Mouse (Mus musculus): Measurements from ENCODE around the gene Gm28035. TPM values are rescaled to one million over a fixed set of nuclear protein-coding genes. Genes with fewer than 3 reads are reported as not detected.
A peak's percentile ranks its signal among the peaks of the same experiment; 100 is the strongest.

Gene Gm28035
- polyA plus RNA-seq, 1 experiment from 2014 or later: 0.55 TPM

- peaks cover 58% of the 10 kb centered on the region for H3K36me3 ChIP-seq (ENCODE audit: control insufficient read depth, insufficient read depth, low read length)
- no peak overlapping the region for H3K4me3 ChIP-seq (ENCODE audit: control insufficient read depth in 1 of 2, insufficient read depth in 1 of 2, low read depth in 1 of 2, low read length in 2 of 2)
- H3K4me1 ChIP-seq (ENCODE audit: control insufficient read depth in 2 of 2, insufficient read depth in 2 of 2, low read length in 2 of 2): peaks cover 60 to 74% of the 10 kb centered on the region in 2 experiments
- H3K9me3 ChIP-seq (ENCODE audit: control insufficient read depth, low read length): no peaks in the 10 kb centered on the region
- no peak overlapping the region for H3K9ac ChIP-seq (ENCODE audit: low read length)
- H3K27me3 ChIP-seq (ENCODE audit: control insufficient read depth, insufficient read depth, low read length): no peaks in the 10 kb centered on the region
- 52% methylated on average over 4 of the region's 4 CpGs for WGBS
- no peak for ATAC-seq (ENCODE audit: insufficient number of reproducible peaks, insufficient read depth, low FRiP score, low read depth)
- peak overlapping the region; percentile 10 to 37; a peak in 2 of 4 replicates for H3K27ac ChIP-seq (replicated peaks in 1 of 2; ENCODE audit: control insufficient read depth in 1 of 2, insufficient read depth in 1 of 2, low read depth in 2 of 2, low read length in 2 of 2)
- no peak overlapping the region for H3K4me2 ChIP-seq (ENCODE audit: low read length)
These were observed 22.6 kb downstream of the Gm28035 start for GRCm38 (mm10) chr2:30262840-30263441.

- peaks cover 52% of the 10 kb centered on the region for H3K36me3 ChIP-seq (ENCODE audit: control insufficient read depth, insufficient read depth, low read length)
These were observed 23.4 kb downstream of the Gm28035 start for GRCm38 (mm10) chr2:30263811-30264210.

GRCm38 (mm10) chr2:30264671-30265519 lies 24.5 kb downstream of the Gm28035 start:
- Histone ChIP-seq H3K9ac (ENCODE audit: low read length) (peak overlapping the region; percentile 66; the same call in 1 of the 2 replicates), H3K4me2 (ENCODE audit: low read length) (no peak overlapping the region), H3K4me1 (ENCODE audit: control insufficient read depth in 2 of 2, insufficient read depth in 2 of 2, low read length in 2 of 2) (peaks cover 43 to 60% of the 10 kb centered on the region in 2 experiments), H3K9me3 (ENCODE audit: control insufficient read depth, low read length) (no peaks in the 10 kb centered on the region), H3K4me3 (ENCODE audit: control insufficient read depth in 1 of 2, insufficient read depth in 1 of 2, low read depth in 1 of 2, low read length in 2 of 2) (no peak overlapping the region), H3K27me3 (ENCODE audit: control insufficient read depth, insufficient read depth, low read length) (no peaks in the 10 kb centered on the region), H3K27ac (replicated peaks in 1 of 2; ENCODE audit: control insufficient read depth in 1 of 2, insufficient read depth in 1 of 2, low read depth in 2 of 2, low read length in 2 of 2) (peak overlapping the region; percentile 92 to 96), H3K36me3 (ENCODE audit: control insufficient read depth, insufficient read depth, low read length) (peaks cover 43% of the 10 kb centered on the region)
- ATAC-seq (ENCODE audit: insufficient number of reproducible peaks, insufficient read depth, low FRiP score, low read depth): no peak
- WGBS: 45% methylated on average over 7 of the region's 7 CpGs

More at GRCm38 (mm10) chr2:30263811-30264210, 23.4 kb downstream of the Gm28035 start:
- Histone ChIP-seq H3K27me3 (ENCODE audit: control insufficient read depth, insufficient read depth, low read length) (no peaks in the 10 kb centered on the region), H3K4me2 (ENCODE audit: low read length) (no peak overlapping the region), H3K9ac (ENCODE audit: low read length) (no peak overlapping the region), H3K9me3 (ENCODE audit: control insufficient read depth, low read length) (no peaks in the 10 kb centered on the region), H3K4me3 (ENCODE audit: control insufficient read depth in 1 of 2, insufficient read depth in 1 of 2, low read depth in 1 of 2, low read length in 2 of 2) (no peak overlapping the region), H3K27ac (replicated peaks in 1 of 2; ENCODE audit: control insufficient read depth in 1 of 2, insufficient read depth in 1 of 2, low read depth in 2 of 2, low read length in 2 of 2) (peak overlapping the region in 1 of 2 experiments; percentile 96; a peak in 1 of 4 replicates), H3K4me1 (ENCODE audit: control insufficient read depth in 2 of 2, insufficient read depth in 2 of 2, low read length in 2 of 2) (peaks cover 51 to 65% of the 10 kb centered on the region in 2 experiments)
- no peak for ATAC-seq (ENCODE audit: insufficient number of reproducible peaks, insufficient read depth, low FRiP score, low read depth)
- 90% methylated on average over 6 of the region's 6 CpGs for WGBS

- WGBS: 16% methylated on average over 5 of the region's 5 CpGs
- no peaks in the 10 kb centered on the region for H3K9me3 ChIP-seq (ENCODE audit: control insufficient read depth, low read length)
- H3K36me3 ChIP-seq (ENCODE audit: control insufficient read depth, insufficient read depth, low read length): peaks cover 33% of the 10 kb centered on the region
- peak; percentile 68 for ATAC-seq (ENCODE audit: insufficient number of reproducible peaks, insufficient read depth, low FRiP score, low read depth)
- H3K4me3 ChIP-seq (ENCODE audit: control insufficient read depth in 1 of 2, insufficient read depth in 1 of 2, low read depth in 1 of 2, low read length in 2 of 2): peak within 1 kb of the TSS; percentile 1 to 2; a peak in 2 of 4 replicates
- peak within 1 kb of the TSS; percentile 66 for H3K9ac ChIP-seq (ENCODE audit: low read length)
- no peaks in the 10 kb centered on the region for H3K27me3 ChIP-seq (ENCODE audit: control insufficient read depth, insufficient read depth, low read length)
- H3K27ac ChIP-seq (replicated peaks in 1 of 2; ENCODE audit: control insufficient read depth in 1 of 2, insufficient read depth in 1 of 2, low read depth in 2 of 2, low read length in 2 of 2): peak within 1 kb of the TSS; percentile 92 to 96
- peaks cover 41 to 60% of the 10 kb centered on the region in 2 experiments for H3K4me1 ChIP-seq (ENCODE audit: control insufficient read depth in 2 of 2, insufficient read depth in 2 of 2, low read length in 2 of 2)
- peak within 1 kb of the TSS; percentile 53 for H3K4me2 ChIP-seq (ENCODE audit: low read length)
These were observed 25.4 kb downstream of the Gm28035 start, which contains the start of gene Phyhd1 for GRCm38 (mm10) chr2:30265767-30266253. Gene Phyhd1 (plus strand): TSS chr2:30266203.

DNA sequence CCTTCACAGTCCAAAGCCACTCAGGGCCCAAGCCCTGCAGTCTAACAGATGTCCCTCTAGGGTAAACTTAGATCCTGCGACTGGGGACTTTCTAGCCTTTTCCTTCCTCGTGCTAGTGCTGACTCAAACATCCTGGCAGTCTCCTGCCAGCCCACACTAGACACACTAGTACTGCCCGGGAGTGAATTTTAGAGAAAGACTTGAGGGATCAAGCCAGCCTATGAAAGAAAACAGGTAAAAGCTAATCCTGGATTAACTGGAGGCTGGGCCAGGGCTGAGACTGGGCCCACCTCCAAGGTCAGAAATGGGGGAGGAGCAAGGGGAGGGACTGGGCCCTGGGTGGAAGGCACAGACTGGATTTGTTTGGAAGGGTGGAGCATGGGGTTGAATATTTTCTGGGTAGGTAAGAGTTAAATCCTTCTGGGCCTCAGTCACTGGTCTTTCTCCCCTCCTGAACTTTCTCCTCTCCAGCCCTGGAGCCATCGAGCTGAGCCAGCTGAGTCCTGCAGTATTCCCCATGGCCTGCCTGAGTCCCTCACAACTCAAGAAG lies 26.1 kb downstream of the Gm28035 start:
- 14% methylated on average over 4 of the region's 4 CpGs for WGBS
- peaks cover 41 to 60% of the 10 kb centered on the region in 2 experiments for H3K4me1 ChIP-seq (ENCODE audit: control insufficient read depth in 2 of 2, insufficient read depth in 2 of 2, low read length in 2 of 2)
- H3K27me3 ChIP-seq (ENCODE audit: control insufficient read depth, insufficient read depth, low read length): no peaks in the 10 kb centered on the region
- H3K4me2 ChIP-seq (ENCODE audit: low read length): peak overlapping the region; percentile 53
- peak overlapping the region; percentile 66 for H3K9ac ChIP-seq (ENCODE audit: low read length)
- ATAC-seq (ENCODE audit: insufficient number of reproducible peaks, insufficient read depth, low FRiP score, low read depth): peak; percentile 57; the same call in 1 of the 2 replicates
- H3K9me3 ChIP-seq (ENCODE audit: control insufficient read depth, low read length): no peaks in the 10 kb centered on the region
- H3K27ac ChIP-seq (replicated peaks in 1 of 2; ENCODE audit: control insufficient read depth in 1 of 2, insufficient read depth in 1 of 2, low read depth in 2 of 2, low read length in 2 of 2): peak overlapping the region; percentile 92 to 96
- H3K36me3 ChIP-seq (ENCODE audit: control insufficient read depth, insufficient read depth, low read length): peaks cover 27% of the 10 kb centered on the region
- peak overlapping the region; percentile 1 to 2; a peak in 2 of 4 replicates for H3K4me3 ChIP-seq (ENCODE audit: control insufficient read depth in 1 of 2, insufficient read depth in 1 of 2, low read depth in 1 of 2, low read length in 2 of 2)

DNA sequence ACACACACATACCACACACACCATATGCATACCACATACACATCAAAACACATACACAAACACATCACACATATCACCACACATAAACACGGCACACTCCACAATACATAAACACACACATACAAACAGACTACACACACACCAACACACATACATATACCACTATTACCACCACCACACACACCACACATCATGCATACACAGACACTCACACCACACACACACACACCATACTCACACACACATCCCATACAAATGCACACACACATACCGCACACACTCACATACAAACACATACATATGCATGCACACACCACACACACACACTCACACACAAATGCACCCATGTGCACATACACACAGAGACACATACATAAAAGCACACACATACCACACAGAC lies 27.1 kb downstream of the Gm28035 start:
- Histone ChIP-seq H3K36me3 (ENCODE audit: control insufficient read depth, insufficient read depth, low read length) (peaks cover 17% of the 10 kb centered on the region), H3K4me3 (ENCODE audit: control insufficient read depth in 1 of 2, insufficient read depth in 1 of 2, low read depth in 1 of 2, low read length in 2 of 2) (no peak overlapping the region), H3K4me1 (ENCODE audit: control insufficient read depth in 2 of 2, insufficient read depth in 2 of 2, low read length in 2 of 2) (peaks cover 41 to 52% of the 10 kb centered on the region in 2 experiments), H3K27me3 (ENCODE audit: control insufficient read depth, insufficient read depth, low read length) (no peaks in the 10 kb centered on the region), H3K9me3 (ENCODE audit: control insufficient read depth, low read length) (no peaks in the 10 kb centered on the region), H3K4me2 (ENCODE audit: low read length) (no peak overlapping the region), H3K27ac (replicated peaks in 1 of 2; ENCODE audit: control insufficient read depth in 1 of 2, insufficient read depth in 1 of 2, low read depth in 2 of 2, low read length in 2 of 2) (peak overlapping the region in 1 of 2 experiments; percentile 92; a peak in 2 of 4 replicates), H3K9ac (ENCODE audit: low read length) (no peak overlapping the region)
- WGBS: 91% methylated on average over 2 of the region's 2 CpGs
- ATAC-seq (ENCODE audit: insufficient number of reproducible peaks, insufficient read depth, low FRiP score, low read depth): no peak

DNA sequence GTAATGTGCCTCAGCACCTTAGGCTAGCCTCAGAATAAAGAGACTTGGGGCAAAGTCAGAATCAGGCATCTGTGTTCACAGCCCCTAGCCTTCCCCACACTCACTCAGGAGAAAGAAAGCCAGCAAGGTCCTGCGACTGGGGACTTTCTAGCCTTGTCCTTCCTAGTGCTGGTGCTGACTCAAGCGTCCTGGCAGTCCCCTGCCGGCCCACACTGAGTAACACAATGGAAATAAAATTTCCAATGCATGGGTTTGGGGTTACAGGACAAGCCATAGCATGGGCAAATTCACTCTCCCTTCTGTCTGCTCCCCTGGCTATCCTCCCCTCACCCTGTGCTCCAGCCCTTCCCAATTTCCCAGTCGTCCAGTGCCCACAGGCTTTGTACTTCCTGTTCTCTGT lies 28.0 kb downstream of the Gm28035 start:
- H3K27me3 ChIP-seq (ENCODE audit: control insufficient read depth, insufficient read depth, low read length): no peaks in the 10 kb centered on the region
- 0 out of 4 replicates have a peak overlapping the region, but pooled peaks of 1 of the 2 experiments have one; percentile 0 for H3K27ac ChIP-seq (replicated peaks in 1 of 2; ENCODE audit: control insufficient read depth in 1 of 2, insufficient read depth in 1 of 2, low read depth in 2 of 2, low read length in 2 of 2)
- no peak for ATAC-seq (ENCODE audit: insufficient number of reproducible peaks, insufficient read depth, low FRiP score, low read depth)
- peaks cover 37 to 45% of the 10 kb centered on the region in 2 experiments for H3K4me1 ChIP-seq (ENCODE audit: control insufficient read depth in 2 of 2, insufficient read depth in 2 of 2, low read length in 2 of 2)
- H3K36me3 ChIP-seq (ENCODE audit: control insufficient read depth, insufficient read depth, low read length): peaks cover 15% of the 10 kb centered on the region
- no peaks in the 10 kb centered on the region for H3K9me3 ChIP-seq (ENCODE audit: control insufficient read depth, low read length)
- H3K4me3 ChIP-seq (ENCODE audit: control insufficient read depth in 1 of 2, insufficient read depth in 1 of 2, low read depth in 1 of 2, low read length in 2 of 2): no peak overlapping the region
- WGBS: 53% methylated on average over 4 of the region's 4 CpGs
- no peak overlapping the region for H3K9ac ChIP-seq (ENCODE audit: low read length)
- H3K4me2 ChIP-seq (ENCODE audit: low read length): no peak overlapping the region

Measured in heart, embryonic 14.5 days (tissue).